Mouse (Mus musculus) liver, postnatal 0 days (tissue): Measurements from ENCODE around the gene Ubash3b.

Experiments used
- CTCF ChIP-seq: sonication (generic); IDR thresholded peaks from 2 replicates; pipeline ENCODE4 v1.5.1; 2016; ENCODE audit warnings: antibody characterized with exemption, low read depth
- EP300 ChIP-seq: IDR thresholded peaks from 2 replicates; pipeline ENCODE4 v1.6.1; 2016; ENCODE audit warnings: antibody characterized with exemption, low read depth, mild to moderate bottlenecking

DNA sequence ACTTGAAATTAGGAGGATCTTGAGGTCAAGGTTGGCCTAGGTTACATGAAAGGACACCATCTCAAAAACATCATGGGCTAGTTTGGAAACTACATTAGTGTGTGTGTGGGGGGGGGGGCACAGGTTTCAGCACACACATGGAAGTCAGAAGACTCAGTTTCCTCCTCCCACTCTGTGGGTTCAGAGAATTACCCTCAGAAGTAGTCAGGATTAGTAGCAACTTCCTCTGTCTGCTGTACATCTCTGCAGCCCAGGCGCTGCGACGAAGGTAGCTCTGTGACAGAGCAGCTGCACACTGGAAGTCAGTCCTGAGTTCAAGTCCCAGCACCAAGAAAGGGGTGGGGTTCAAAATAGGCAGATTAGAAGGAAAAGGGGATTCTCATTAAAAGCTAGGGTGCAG lies 32.2 kb downstream of the Ubash3b start:
- TF ChIP-seq CTCF (no peak), EP300 (no peak)
